Mouse (Mus musculus): ENCODE data around the gene Styx.
A peak's percentile ranks its signal among the peaks of the same experiment; 100 is the strongest.

Gene Styx

DNA sequence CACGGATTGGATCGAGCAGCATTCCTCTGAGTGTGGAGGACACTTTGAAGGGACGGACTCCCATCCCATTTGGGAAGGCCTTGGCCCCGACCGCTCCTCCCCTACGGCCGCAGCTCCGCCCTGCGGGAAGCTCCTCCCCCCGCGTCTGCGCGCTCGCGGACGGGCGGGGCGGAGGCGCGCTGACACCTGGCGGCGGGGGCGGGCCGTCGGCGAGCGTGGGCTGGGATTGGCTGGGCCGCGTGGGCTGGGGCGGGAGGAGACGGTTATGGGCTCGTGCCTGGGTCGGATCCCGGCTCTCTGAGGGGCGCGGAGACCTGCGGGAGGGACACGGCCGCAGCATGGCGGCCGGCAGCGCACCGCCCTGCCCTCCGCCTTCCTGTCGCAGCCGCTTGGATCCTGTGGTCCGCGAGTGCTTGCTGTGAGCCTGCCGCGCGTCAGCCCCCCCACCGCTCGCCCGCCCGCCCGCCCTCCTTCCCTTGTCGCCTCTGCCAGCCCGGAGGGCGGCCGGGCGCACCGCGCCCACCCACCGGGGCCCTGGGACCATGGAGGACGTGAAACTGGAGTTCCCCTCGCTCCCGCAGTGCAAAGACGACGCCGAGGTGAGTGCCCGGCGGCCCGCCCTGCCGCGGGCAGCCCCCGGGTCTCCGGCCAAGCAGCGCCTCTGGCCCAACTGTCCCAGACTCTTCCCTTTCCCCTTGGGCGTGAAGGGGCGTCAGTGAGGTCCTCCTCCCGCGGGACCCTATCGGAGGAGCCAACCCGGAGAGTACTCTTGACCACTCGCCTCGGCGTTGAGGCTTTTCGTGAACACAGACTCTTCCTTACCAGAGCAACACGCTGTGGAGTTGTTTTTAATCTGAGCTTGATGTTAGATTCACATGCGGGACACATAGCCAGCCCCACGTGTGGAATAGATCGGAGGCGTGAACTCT, at the start of gene Styx:
Gene Styx (plus strand): TSS at position 163 of the 929 bp plus-strand sequence.
- peak; percentile 47 for DNase-seq (ENCODE audit: extremely low read depth, low read depth)

DNA sequence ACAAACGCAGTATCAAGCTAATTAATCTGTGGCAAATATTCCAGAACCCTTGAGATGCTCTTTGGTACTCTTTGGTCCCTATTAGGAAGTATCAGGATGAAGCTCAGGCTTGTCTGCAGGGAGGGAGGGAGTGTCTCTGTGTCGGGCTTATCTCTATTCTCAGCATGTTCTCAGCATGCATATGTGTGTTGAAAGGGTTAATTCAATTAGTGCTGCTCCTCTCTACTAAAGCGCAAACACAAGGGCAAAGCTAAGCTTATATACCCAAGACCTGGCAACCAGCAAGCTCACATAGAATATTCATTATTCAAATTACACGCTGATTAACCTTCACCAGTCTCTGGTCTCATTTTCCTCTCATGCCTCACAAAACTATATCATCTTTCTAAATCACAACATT, 47.0 kb upstream of the Styx start:
- DNase-seq (ENCODE audit: extremely low read depth, low read depth): no peak

DNA sequence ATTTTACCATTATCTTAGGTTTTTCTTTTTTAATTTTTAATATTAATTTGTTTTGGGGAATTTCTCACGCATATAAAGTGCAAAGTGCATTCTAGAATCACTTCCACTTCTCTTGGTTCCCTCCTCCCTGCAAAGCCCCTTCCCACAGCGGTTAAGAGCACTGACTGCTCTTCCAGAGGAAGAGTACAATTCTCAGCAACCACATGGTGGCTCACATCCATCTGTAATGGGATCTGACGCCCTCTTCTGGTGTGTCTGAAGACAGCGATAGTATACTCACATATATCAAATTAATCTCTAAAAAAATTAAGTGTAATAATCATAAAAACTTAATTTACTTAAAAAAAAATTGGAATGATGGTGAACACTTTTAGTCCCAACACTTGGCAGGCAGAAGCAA, 46.5 kb upstream of the Styx start:
- no peak for DNase-seq (ENCODE audit: extremely low read depth, low read depth)

DNA sequence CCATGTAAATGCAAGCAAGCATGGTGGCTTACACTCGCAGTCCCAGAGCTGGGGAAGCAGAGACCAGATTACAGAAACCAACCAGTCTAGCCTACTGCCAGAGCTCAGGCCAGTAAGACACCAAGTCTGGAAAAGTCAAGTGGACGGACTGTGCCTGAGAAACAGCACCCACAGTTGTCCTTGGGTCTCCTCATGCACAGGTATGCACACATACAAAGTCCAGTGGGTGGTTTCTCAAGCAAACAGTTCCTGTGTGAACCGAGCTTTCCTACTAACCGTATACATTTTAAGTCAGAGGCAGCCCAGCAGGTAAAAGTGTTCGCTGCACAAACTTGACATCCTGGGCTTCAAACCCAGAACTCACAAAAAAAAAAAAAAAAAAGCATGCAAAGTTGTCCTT, 45.0 kb upstream of the Styx start:
- no peak for DNase-seq (ENCODE audit: extremely low read depth, low read depth)

DNA sequence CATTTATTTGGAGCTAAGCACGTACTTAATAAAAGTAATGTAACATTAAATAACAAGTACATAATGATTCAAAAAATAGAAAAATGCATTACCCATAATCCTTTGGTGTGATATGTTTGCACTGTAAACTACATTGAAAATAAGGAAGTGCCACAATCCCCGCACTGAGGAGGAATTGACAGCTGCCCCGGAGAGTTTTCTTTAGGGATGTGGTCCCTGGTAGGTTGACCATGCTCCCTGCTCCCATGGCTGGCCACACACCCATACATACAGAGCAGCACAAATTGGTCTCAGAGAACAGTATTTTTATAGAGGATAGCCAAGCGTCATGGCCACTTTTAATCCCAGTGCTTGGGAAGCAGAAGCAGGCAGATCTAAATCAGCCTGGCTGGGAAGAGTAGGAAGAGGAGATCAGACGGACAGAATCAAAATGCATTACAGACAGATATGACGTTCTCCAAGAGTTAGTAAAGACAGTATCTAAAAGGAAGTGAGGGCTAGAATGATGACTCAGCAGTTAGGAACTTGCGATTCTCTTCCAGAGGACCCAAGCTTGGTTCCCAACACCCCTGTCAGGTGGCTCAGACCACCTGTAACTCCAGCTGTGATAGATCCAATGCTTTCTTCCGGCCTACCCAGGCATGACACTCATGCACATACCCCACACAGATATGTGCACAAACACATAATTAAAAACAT, 43.1 kb upstream of the Styx start:
- DNase-seq (ENCODE audit: extremely low read depth, low read depth): no peak

DNA sequence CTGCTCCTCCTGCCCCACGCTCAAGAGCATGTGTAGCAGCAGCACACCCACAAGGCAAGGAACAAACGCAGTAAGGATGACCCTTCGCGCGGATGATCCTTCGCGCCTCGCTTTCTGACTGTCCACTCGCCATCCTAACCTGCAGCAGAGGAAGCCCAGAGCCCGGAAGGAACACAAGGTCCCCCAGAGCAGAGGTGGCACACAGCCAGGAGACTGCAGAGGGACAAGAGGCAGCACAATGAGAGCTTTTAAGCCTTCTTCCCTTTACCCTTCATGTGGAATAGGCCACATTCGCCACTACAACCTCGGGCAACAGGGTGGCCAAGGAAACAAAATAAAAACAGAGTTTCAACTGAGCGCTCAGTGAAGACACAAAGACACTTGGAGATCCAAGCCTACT, 41.2 kb upstream of the Styx start:
- no peak for DNase-seq (ENCODE audit: extremely low read depth, low read depth)

DNA sequence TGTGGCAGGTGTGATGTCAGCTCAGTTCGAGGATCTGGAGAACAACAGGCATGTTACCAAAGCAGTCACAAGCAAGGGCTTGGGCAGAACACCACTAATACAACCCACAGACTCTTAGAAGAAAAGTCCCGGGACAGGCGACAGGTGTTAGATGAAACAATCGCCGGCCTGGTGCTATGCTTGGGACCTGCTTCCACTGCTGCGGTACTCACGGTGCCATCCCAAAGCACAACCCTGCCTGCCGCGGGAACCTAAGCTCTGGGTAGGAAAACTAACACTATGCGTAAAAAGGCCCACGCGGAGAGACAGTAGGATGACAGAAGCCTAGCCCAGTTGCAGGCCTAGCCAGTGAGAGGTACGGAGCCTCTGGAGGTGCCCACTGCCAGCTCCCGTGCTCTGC, 40.8 kb upstream of the Styx start:
- DNase-seq (ENCODE audit: extremely low read depth, low read depth): no peak

DNA sequence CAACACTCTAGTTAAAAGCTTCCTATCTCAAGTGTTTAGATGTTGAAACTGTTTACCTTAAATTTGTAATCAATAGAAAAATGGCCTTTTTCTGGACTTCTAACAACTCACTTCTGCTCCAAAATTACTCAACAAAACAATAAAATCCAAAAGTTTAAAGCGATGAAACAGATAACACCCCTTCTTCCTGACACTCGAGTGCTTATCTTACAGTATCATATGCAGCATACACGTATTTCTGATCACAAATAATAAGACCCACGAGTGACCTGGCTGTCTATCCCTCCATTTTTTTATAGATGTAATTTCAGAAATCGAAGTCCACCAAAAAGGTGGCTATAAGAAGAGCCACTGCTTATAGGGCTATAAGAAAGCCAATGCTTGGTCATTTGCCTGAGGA, 34.0 kb upstream of the Styx start:
- no peak for DNase-seq (ENCODE audit: extremely low read depth, low read depth)

DNA sequence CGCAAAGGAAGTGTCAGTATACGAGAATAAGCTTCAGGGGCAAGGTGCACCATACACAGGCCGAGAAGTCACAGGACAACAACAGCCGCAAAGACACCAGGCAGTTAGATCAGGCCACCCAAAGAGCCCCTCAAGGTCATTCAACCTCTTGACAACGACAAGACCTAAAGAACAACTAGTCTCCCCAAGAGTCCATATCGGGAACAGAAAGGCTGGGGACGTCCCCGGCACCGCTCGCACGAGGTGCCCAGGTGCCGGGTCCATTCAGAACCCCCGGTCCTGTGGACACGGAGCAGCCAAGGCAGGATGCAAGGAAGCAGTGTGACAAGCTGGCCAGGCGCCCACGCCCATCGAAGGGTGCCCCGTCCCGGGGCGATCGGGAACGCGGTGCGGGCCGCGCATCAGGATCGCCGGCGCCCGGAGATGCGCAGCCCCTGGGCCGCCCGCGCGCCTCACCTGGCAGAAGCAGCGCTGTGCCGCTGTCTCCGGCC, 32.9 kb upstream of the Styx start:
- peak; percentile 49 for DNase-seq (ENCODE audit: extremely low read depth, low read depth)

DNA sequence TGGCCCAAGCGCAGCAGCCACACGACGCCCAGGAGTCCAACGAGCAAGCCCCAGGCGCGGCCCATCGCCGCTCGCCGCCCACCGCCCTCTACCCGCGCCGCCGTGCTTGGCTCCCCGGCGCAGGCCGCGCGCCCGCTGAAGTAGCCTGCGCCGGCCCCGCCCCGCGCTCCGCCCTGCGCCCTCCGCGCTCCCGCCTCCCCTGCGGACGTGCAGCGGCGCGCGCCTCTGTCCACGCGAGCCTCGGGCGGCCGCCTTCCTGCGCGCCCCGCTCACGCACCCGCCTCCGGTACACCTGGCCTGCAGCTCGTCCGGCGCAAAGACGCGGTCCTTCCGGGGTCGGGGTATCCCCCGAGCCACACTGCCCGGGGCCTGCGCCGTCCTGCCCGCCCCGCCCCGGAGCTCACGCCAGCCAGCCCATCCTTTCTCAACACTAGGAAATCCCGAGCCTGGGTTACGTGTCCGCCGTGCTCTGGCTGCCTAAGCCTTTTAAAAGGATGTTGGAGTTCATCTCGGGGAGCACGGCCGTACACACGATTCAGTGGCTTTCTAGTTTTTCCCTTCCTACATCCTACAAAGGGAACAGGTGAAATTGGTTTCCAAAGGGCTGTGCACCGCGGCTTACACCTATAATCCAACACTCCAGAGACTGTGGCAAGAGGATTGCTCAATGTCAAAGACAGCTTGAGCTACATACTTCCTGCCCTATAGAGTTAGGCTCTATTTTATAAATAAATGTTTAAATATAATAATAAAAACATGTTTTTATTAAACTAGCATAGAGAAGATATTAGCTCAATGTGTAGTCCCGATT, 32.3 kb upstream of the Styx start, which contains the start of gene Ero1l:
Gene Ero1l (minus strand): TSS at position 346 of the 811 bp plus-strand sequence.
- DNase-seq (ENCODE audit: extremely low read depth, low read depth): peak; percentile 60

DNA sequence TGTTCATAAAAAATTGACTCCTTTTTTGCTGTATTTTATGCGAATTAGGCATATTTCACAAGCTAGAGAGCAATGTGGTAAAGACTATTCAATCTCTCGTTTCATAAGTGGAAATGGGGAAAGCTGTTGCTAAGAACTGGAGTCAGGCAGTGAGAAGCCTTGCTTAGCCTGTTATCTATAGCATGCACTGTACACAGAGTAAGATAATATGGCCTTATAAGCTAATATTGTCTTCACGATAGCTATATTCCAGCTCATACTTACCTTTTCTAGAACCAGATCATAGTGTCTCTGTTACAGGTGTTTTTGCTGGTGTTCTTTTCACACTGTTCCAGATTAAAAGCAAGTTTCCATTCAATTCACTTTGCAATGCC, 31.7 kb upstream of the Styx start:
- peak; percentile 54 for DNase-seq (ENCODE audit: extremely low read depth, low read depth)

DNA sequence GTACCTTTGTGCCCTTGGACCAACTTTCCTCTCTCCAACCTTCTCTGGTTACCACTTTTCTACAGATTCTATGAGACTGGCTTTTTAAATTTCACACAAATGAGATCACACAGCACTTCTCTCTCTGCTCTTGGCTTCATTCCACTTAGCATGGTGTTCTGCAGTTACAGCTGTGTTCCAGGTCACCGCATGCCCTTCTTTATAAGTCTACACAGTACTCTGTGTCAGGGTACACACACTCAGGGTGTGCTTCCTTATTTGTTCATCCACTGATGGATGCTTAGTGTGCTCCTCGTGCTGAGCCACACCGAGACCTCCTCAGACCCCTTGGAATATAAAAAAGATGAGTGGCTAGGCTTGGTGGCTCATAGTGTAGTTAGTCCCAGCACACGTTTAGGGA, 30.8 kb upstream of the Styx start:
- DNase-seq (ENCODE audit: extremely low read depth, low read depth): no peak

DNA sequence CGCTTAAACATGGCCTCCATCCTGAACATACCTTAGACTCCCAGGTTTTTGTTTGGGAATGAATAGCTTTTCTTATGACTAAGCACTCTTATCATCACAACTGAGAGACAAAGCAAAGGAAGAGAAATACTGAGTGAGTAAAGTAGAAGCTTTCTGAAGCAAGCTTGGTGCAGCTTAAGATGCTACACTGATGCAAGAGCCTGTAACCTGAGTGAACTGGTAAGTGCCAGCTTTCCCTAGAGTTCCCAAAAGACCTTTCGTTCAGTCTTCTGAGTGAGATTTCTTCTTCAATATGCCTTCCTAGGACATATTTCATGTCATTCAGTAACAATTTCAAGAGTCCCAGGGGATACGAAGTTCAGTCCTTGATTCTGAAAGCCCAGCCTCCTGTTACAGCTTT, 29.8 kb upstream of the Styx start:
- DNase-seq (ENCODE audit: extremely low read depth, low read depth): peak; percentile 40

DNA sequence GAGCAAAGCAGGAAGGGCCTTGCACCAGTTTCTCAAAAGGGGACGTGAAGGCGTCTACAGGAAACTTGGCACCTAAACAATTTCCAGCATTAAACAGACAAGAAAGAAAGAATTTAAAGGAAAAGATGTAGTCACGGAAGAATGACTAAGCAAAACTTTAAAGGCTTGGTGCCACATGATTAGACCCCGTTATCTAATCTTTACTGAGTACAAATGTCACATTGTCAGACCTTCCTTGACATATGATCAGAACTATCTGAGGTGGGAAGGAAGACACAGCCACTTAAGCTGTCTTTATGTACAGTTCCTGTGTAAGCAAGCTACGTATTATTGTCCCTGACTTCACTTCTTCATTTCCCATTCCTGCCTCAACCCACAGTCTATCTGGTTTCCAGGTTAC, 29.3 kb upstream of the Styx start:
- DNase-seq (ENCODE audit: extremely low read depth, low read depth): peak; percentile 84

DNA sequence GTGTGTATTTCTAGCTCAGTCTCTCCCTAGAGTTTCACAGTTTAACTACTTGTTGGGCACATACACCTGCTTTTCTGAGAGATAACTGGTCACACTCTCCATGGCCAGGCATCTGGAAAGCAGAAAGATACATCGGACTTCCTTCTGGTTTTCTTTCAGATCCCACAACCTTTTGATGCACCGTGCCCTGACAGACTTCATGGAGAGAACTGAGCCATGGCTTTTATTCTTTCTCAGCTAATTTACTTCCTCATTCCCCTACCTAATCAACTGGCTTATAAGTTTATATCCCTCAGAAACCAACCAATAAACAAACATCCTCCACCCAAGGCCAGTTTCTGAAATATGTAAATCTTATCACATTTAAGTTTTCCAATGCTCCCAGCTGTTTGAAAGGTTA, 28.4 kb upstream of the Styx start:
- peak; percentile 36 for DNase-seq (ENCODE audit: extremely low read depth, low read depth)

DNA sequence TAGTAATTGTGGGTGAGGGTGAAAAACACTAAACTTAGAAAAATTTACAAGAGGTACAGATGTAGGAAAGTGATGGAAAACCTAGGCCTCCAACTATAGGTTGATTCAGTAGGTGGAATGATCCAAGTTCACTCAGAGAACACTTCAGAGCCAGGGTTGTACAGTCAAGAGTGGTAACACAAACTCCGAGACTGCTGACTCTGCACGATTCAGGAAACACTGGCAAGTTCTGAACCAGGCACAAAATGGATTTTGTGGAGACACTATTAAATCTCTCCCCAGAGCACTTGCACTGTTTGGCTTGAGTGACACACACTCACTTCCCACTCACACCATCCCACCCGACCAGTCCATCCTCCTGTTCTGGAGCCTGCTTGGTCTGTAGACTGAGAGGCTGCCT, 27.6 kb upstream of the Styx start:
- DNase-seq (ENCODE audit: extremely low read depth, low read depth): no peak

DNA sequence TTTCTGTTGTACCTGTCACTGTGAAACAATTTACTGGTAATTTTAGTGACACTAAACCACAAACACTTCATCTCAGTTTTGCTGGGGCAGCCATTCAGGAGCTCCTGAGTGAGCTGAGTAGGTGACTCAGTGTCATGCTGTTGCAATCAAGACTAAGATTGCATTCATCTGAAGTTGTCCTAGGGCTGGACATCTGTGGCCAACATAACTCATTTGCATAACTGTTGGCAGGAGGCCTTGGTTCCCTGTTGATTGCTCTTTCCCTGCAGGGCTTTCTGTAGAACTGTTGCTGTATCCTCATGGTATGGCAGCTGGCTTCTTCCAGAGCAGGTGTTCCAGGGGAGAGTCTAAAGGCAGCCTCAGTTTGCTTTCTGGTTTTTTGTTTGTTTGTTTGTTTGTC, 25.4 kb upstream of the Styx start:
- DNase-seq (ENCODE audit: extremely low read depth, low read depth): no peak

DNA sequence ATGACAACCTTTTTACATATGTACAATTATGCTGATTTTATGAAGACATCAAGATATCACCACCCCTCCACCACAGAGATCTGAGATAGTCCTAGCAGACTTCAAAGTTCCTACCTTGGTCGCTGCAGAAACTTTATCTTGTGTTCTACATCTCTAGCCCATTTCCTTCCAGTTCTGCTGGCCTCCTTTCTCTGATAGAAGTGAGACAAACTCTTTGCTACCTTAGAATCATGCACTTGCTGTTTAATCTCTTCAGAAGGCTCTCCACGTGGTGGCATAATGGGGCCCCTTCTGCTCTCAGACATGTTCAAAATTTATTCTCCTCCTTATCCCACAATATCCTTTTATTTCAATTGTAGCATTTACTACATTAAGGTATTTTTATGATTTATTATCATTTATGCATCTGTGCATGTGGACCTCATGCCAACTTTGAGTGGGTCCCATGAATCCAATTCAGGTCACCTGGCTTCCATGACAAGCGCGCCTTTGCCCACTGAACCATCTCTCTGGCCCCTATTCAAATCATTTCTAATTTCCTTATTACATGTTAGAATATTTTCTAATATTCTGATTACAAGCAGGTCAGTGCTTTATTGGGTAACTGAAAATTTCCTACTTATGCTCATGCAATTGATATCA, 22.7 kb upstream of the Styx start:
- DNase-seq (ENCODE audit: extremely low read depth, low read depth): no peak

DNA sequence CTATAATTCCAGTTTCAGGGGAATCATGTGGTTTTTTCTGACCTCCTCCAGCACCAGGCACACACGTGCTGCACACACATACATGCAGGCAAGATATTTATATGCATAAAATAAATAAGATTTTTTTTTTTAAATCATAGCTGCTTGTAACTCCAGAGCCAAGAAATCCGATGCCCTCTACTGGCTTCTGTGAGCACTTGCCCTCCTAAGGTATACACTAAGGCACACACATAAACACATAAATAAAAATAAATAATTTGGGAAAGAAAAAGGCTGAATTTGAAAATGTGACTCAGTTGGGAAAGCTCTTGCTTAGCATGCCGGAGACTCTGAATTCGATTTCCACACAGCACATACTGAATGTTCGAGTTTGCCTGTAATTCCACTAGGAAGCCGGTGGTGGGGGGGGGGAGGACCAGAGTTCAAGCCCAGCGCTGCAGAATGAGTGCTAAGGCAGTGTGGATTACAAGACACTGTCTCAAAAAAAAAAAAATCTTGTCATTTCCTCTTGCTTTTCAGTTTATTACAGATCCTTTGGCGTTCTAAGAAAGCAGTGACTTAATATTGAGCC, 21.8 kb upstream of the Styx start:
- DNase-seq (ENCODE audit: extremely low read depth, low read depth): no peak

DNA sequence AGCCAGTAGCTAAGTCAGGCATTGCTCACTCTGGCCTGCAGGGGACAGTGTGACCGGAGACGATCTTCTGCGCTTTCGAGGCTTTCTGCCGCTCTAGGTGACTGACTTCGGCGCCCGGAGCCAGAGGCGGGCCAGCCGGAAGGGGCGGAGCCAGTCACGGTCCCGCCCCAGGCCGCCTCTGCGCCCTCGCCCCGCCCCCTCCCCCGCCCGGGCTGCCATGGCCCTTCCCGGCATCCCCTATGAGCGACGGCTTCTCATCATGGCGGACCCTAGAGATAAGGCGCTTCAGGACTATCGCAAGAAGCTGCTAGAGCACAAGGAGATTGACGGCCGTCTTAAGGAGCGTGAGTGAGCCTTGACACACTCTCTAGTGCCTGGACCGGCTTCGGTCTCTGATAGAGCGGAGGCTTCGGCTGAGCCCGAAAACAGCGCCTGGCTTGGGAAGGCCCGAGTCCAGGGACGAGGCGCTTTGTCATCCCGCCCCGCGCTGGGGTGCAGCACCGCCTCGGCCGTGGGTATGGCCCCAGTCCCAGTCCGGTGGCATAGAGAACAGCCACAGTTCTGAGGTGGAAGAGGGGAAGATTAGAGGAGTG, 21.2 kb upstream of the Styx start, which contains the start of gene Psmc6:
Gene Psmc6 (plus strand): TSS at position 200 of the 593 bp plus-strand sequence.
- DNase-seq (ENCODE audit: extremely low read depth, low read depth): peak; percentile 80

All from MEL-GATA-1-ER (cell line).